Mouse (Mus musculus) myocyte (in vitro differentiated cells): ENCODE data around the gene Klhl12. TPM values are rescaled to one million over a fixed set of nuclear protein-coding genes. Genes with fewer than 3 reads are reported as not detected.

ENCODE experiments used
- H3K27me3 ChIP-seq: one replicate; pipeline ENCODE4 v1.6.1; 2011; ENCODE audit not compliant: control insufficient read depth, insufficient read depth, insufficient read length
- H3K36me3 ChIP-seq: one replicate; pipeline ENCODE4 v1.6.1; 2011; ENCODE audit not compliant: control insufficient read depth, insufficient read depth
- H3K4me2 ChIP-seq: one replicate; pipeline ENCODE4 v1.6.1; 2011; ENCODE audit warnings: low read depth, control low read depth
- H3K4me3 ChIP-seq: one replicate; pipeline ENCODE4 v1.5.1; 2011; ENCODE audit warnings: mild to moderate bottlenecking, control low read depth, moderate library complexity
- H3K79me2 ChIP-seq: one replicate; pipeline ENCODE4 v1.6.1; 2011; ENCODE audit not compliant: control insufficient read depth, insufficient read depth
- H3ac ChIP-seq: one replicate; pipeline ENCODE4 v1.6.1; 2011; ENCODE audit not compliant: control insufficient read depth, insufficient read length
- E2F4 ChIP-seq: IDR thresholded peaks from one replicate; pipeline ENCODE4 v1.6.1; 2011; ENCODE audit warnings: mild to moderate bottlenecking, control low read depth, moderate library complexity; ENCODE audit not compliant: insufficient read depth
- MAX ChIP-seq: IDR thresholded peaks from one replicate; pipeline ENCODE4 v1.6.1; 2011; ENCODE audit warnings: low read depth, mild to moderate bottlenecking, control low read depth
- MYOD1 ChIP-seq, 3 experiments: IDR thresholded peaks; one replicate each; pipeline ENCODE4 v1.6.1; 2011; ENCODE audit warnings: control low read depth in 2 of 3, low read depth in 2 of 3, mild to moderate bottlenecking in 2 of 3, moderate library complexity in 1 of 3; ENCODE audit not compliant: insufficient read length in 2 of 3, control insufficient read depth in 1 of 3
- MYOG ChIP-seq, 3 experiments: IDR thresholded peaks; one replicate each; pipeline ENCODE4 v1.6.1; 2011; ENCODE audit warnings: control low read depth in 2 of 3, low read depth in 2 of 3, mild to moderate bottlenecking in 2 of 3; ENCODE audit not compliant: insufficient read length in 2 of 3, control insufficient read depth in 1 of 3, insufficient read depth in 1 of 3
- POLR2A ChIP-seq: IDR thresholded peaks from one replicate; pipeline ENCODE4 v1.6.1; 2011; ENCODE audit warnings: low read depth, mild to moderate bottlenecking, control low read depth, moderate library complexity; ENCODE audit not compliant: insufficient read length
- POLR2AphosphoS2 ChIP-seq: IDR thresholded peaks from one replicate; pipeline ENCODE4 v1.6.1; 2011; ENCODE audit warnings: low read depth, control low read depth; ENCODE audit not compliant: insufficient read length
- REST ChIP-seq: IDR thresholded peaks from one replicate; pipeline ENCODE4 v1.6.1; 2011; ENCODE audit warnings: mild to moderate bottlenecking, control low read depth, moderate library complexity; ENCODE audit not compliant: insufficient read depth, insufficient read length
- SRF ChIP-seq: IDR thresholded peaks from one replicate; pipeline ENCODE4 v1.6.1; 2011; ENCODE audit warnings: low read depth; ENCODE audit not compliant: control insufficient read depth, insufficient read length
- TCF12 ChIP-seq: IDR thresholded peaks from one replicate; pipeline ENCODE4 v1.6.1; 2011; ENCODE audit warnings: mild to moderate bottlenecking, control low read depth; ENCODE audit not compliant: poor library complexity, insufficient read depth, severe bottlenecking
- TCF3 ChIP-seq: IDR thresholded peaks from one replicate; pipeline ENCODE4 v1.6.1; 2011; ENCODE audit warnings: low read depth, control low read depth; ENCODE audit not compliant: insufficient read length
- USF1 ChIP-seq: IDR thresholded peaks from one replicate; pipeline ENCODE4 v1.6.1; 2011; ENCODE audit warnings: low read depth, mild to moderate bottlenecking, control low read depth, moderate library complexity
- polyA plus RNA-seq: library from polyadenylated mRNA; unstranded; fragments of >200 nt; fragmentation: generic; extraction: Trizol; gene quantifications from one replicate; pipeline ENCODE4 v1.2.1, GENCODE M21; 2012; ENCODE audit warnings: missing spikeins

The Klhl12 gene
- polyA plus RNA-seq, 1 experiment, result 11.3 TPM

GRCm38 (mm10) chr1:134506201-134506600 is 50.9 kb downstream of the Klhl12 start:
- no peak overlapping the region for H3K4me2 ChIP-seq
- TF ChIP-seq E2F4, result no peak
- no peak for TF ChIP-seq USF1
- no peak for TF ChIP-seq MAX
- no peak for TF ChIP-seq REST
- TF ChIP-seq MYOG (IDR thresholded peaks at IDR 0.05; ENCODE audit: control insufficient read depth in 1 of 3, insufficient read depth in 1 of 3, insufficient read length in 2 of 3, low read depth in 2 of 3), result no peak
- no peak for TF ChIP-seq TCF3
- peaks cover 6% of the 10 kb centered on the region for H3K36me3 ChIP-seq

DNA sequence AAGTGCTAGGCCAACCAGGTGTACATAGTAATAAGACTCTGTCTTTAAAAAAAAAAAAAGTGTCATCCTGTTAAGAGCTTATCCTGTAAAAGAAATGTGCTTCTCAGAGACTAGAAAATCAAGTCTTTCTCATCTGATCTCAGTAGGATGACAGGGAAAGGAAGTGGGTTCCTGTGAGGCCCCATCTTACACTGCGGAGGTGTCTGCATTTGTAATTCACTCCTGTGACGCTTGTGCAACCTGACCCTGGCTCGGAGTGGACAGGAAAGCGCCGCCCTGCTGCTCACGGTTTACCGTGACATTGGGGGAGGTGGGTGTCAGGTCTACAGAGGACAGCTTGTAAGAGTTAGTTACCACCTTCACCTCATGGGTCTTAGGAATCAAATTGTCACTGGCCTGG is 54.7 kb downstream of the Klhl12 start:
- Histone ChIP-seq H3ac (no peak overlapping the region), H3K4me3 (no peak overlapping the region), H3K36me3 (peaks cover 6% of the 10 kb centered on the region), H3K79me2 (no peaks in the 10 kb centered on the region), H3K27me3 (no peaks in the 10 kb centered on the region), H3K4me2 (no peak overlapping the region)
- TF ChIP-seq TCF3 (no peak), E2F4 (no peak), TCF12 (no peak), MAX (no peak), POLR2A (no peak), POLR2AphosphoS2 (no peak), REST (no peak)

More at GRCm38 (mm10) chr1:134506201-134506600, 50.9 kb downstream of the Klhl12 start:
- no peak overlapping the region for H3K4me3 ChIP-seq
- H3K79me2 ChIP-seq, result peaks cover 3% of the 10 kb centered on the region
- H3ac ChIP-seq, result no peak overlapping the region
- H3K27me3 ChIP-seq, result no peaks in the 10 kb centered on the region

DNA sequence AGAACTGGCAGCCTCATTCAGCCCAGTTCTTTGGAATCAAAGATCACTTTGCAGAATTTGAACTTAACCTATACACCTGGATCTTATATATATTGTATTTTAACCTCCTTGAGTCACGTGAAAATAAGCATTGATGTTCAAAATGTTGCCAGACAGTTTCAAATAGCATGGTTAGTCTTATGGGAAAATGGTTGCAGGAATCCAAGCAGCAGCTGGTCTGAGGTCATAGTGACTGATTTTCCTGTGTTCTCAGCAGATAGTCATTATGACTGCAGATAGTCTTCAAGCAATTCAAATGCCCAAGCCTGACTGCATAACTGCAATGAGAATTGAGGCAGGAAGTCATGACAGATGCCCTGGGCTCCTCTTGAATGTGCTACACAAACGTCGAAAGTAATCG is 56.9 kb downstream of the Klhl12 start:
- TF ChIP-seq SRF, result no peak
- no peak for TF ChIP-seq USF1
- no peak for TF ChIP-seq REST
- Histone ChIP-seq H3K4me2 (no peak overlapping the region), H3K79me2 (no peaks in the 10 kb centered on the region), H3K27me3 (no peaks in the 10 kb centered on the region), H3K36me3 (peaks cover 4% of the 10 kb centered on the region), H3K4me3 (no peak overlapping the region), H3ac (no peak overlapping the region)

DNA sequence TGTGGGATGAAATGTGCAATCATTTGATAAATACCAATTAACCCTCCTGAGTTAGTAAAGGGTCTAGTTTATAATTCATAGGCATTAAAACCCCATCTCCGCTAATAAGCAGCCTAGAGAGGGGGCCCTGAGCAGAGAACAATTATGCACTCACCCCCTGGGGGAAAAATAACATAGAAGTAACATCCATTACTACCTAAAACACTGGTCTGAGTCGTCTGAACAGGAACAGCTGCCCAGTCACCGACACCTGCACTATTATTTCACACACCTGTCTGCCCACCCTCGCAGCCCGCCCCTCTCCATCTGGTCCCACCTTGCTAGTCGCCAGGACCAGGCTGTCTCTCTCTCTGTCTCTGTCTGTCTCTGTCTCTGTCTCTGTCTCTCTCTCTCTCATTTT is 57.3 kb downstream of the Klhl12 start:
- Histone ChIP-seq H3K4me3 (no peak overlapping the region), H3ac (no peak overlapping the region), H3K27me3 (no peaks in the 10 kb centered on the region), H3K36me3 (peaks cover under 1% of the 10 kb centered on the region), H3K79me2 (no peaks in the 10 kb centered on the region), H3K4me2 (no peak overlapping the region)
- TF ChIP-seq TCF12 (no peak), MYOG (IDR thresholded peaks at IDR 0.05; ENCODE audit: control insufficient read depth in 1 of 3, insufficient read depth in 1 of 3, insufficient read length in 2 of 3, low read depth in 2 of 3) (no peak)

- Histone ChIP-seq H3K4me3 (no peak overlapping the region), H3K27me3 (no peaks in the 10 kb centered on the region), H3K4me2 (no peak overlapping the region), H3K79me2 (no peaks in the 10 kb centered on the region), H3ac (no peak overlapping the region), H3K36me3 (no peaks in the 10 kb centered on the region)
- TF ChIP-seq MYOD1 (IDR thresholded peaks at IDR 0.05; ENCODE audit: control insufficient read depth in 1 of 3, insufficient read length in 2 of 3, low read depth in 2 of 3) (no peak), TCF3 (no peak), MAX (no peak), POLR2A (no peak)
These were observed 58.1 kb downstream of the Klhl12 start for GRCm38 (mm10) chr1:134513312-134513860.

DNA sequence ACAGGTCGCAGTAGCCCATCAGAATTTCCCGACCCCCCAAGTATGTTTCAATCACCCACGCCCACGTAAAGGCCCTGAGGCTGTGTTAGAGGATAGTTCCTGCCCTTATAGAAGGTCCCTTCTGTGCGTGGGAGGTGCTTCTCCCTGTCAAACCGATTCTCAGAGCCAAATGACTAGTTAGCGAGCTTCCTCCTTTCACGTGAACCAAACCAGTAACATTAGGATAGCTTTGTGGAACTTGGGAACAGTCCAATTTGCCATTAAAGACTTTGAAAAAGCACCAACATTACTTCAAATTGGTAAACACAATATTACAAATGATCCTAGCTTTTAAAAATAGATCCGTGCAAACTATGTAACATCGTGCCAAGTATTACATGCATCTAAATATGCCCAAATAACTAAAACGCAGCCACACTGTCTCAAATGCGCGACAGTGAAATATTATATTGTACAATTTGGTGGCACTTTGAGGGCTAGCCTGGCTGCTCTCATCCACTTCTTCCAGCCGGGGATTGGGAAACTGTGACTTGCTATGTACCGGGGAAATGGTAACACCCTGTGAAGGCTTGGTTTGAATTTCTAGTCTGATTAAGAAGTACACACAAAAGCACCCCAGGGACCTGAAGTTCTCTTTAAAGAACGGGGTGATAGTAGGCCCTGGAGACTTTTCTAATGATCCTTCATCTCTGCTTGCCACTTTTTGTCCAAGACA is 58.7 kb downstream of the Klhl12 start:
- Histone ChIP-seq H3K4me2 (no peak overlapping the region), H3ac (no peak overlapping the region), H3K79me2 (no peaks in the 10 kb centered on the region), H3K4me3 (no peak overlapping the region), H3K27me3 (no peaks in the 10 kb centered on the region), H3K36me3 (no peaks in the 10 kb centered on the region)
- TF ChIP-seq SRF (no peak), TCF12 (no peak), MYOD1 (IDR thresholded peaks at IDR 0.05; ENCODE audit: control insufficient read depth in 1 of 3, insufficient read length in 2 of 3, low read depth in 2 of 3) (no peak), REST (no peak), TCF3 (no peak), USF1 (no peak), POLR2AphosphoS2 (no peak), MAX (no peak), POLR2A (no peak)
